Mouse (Mus musculus) spleen, postnatal 4 days (tissue): ENCODE measurements around the gene Tcte2.

Experiments
- DNase-seq, 2 experiments: peaks; one replicate each; pipeline ENCODE4 v3.0.0; 2022; ENCODE audit warnings: low spot score in 2 of 2

The Tcte2 gene

GRCm38 (mm10) chr17:13720187-13720586 lies 41.4 kb downstream of the Tcte2 start:
- DNase-seq, result no peak

- no peak for DNase-seq
These were observed 44.2 kb downstream of the Tcte2 start for GRCm38 (mm10) chr17:13717428-13717827.

GRCm38 (mm10) chr17:13716336-13716735 lies 45.3 kb downstream of the Tcte2 start:
- DNase-seq, result no peak

- DNase-seq, result no peak
These were observed 46.1 kb downstream of the Tcte2 start for GRCm38 (mm10) chr17:13715511-13715910.

- DNase-seq, result no peak
These were observed 47.0 kb downstream of the Tcte2 start for GRCm38 (mm10) chr17:13714654-13715053.

- no peak for DNase-seq
These were observed 47.5 kb downstream of the Tcte2 start for GRCm38 (mm10) chr17:13714128-13714527.

GRCm38 (mm10) chr17:13712518-13712917 lies 49.1 kb downstream of the Tcte2 start:
- DNase-seq, result no peak

GRCm38 (mm10) chr17:13712116-13712515 lies 49.5 kb downstream of the Tcte2 start:
- no peak for DNase-seq

- no peak for DNase-seq
These were observed 50.5 kb downstream of the Tcte2 start for GRCm38 (mm10) chr17:13711173-13711572.

GRCm38 (mm10) chr17:13705481-13705921 lies 56.1 kb downstream of the Tcte2 start:
- DNase-seq, result no peak

- DNase-seq, result no peak
These were observed 57.9 kb downstream of the Tcte2 start for GRCm38 (mm10) chr17:13703611-13704320.

- no peak for DNase-seq
These were observed 61.3 kb downstream of the Tcte2 start for GRCm38 (mm10) chr17:13700131-13701016.

- DNase-seq, result no peak
These were observed 61.9 kb downstream of the Tcte2 start for GRCm38 (mm10) chr17:13699716-13700115.

- no peak for DNase-seq
These were observed 63.4 kb downstream of the Tcte2 start for GRCm38 (mm10) chr17:13698194-13698593.

GRCm38 (mm10) chr17:13697646-13698045 lies 64.0 kb downstream of the Tcte2 start:
- no peak for DNase-seq

- DNase-seq, result no peak
These were observed 65.7 kb downstream of the Tcte2 start for GRCm38 (mm10) chr17:13695881-13696280.

- no peak for DNase-seq
These were observed 66.4 kb downstream of the Tcte2 start for GRCm38 (mm10) chr17:13695211-13695610.

GRCm38 (mm10) chr17:13694181-13694580 lies 67.4 kb downstream of the Tcte2 start:
- DNase-seq, result no peak

GRCm38 (mm10) chr17:13687656-13688055 lies 74.0 kb downstream of the Tcte2 start:
- no peak for DNase-seq

GRCm38 (mm10) chr17:13687086-13687485 lies 74.5 kb downstream of the Tcte2 start:
- no peak for DNase-seq

GRCm38 (mm10) chr17:13685621-13686020 lies 76.0 kb downstream of the Tcte2 start:
- DNase-seq, result no peak

GRCm38 (mm10) chr17:13684256-13684655 lies 77.4 kb downstream of the Tcte2 start:
- no peak for DNase-seq
